Mouse (Mus musculus): ENCODE measurements around the gene Mapk12. TPM values are rescaled to one million over a fixed set of nuclear protein-coding genes. Genes with fewer than 3 reads are reported as not detected.

The Mapk12 gene
- polyA plus RNA-seq, 1 experiment from 2014 or later: 19.1 TPM

DNA sequence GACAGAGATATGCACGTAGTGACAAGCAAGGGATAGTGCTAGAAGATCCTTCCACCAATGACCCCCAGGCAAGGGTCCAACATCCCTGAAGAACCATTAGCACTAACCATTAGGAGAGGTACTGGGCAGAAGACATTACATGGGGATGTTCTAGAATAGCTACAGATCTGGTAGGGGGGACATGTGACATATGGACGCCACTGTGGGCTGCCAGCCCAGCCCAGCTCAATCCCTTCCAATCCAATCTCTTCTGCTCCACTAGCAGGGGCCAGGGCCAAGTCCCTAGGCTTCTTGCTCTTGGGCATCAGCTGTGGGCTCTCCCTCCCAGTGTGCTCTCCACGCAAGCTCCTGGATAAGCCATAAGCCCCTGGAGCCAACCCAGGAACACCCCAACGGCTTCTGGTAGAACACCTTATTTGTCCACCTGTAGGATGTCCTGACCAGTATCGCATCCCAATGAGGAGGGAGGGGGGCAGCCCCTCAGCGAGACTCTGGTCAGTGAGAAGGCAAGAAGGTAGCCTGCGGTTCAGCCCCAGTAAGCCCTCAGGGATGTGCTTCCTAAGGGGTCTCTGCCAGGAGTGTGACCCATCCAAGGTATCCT, 37.9 kb upstream of the Mapk12 start:
- Histone ChIP-seq H3K27me3 (no peaks in the 10 kb centered on the region), H3K36me3 (no peaks in the 10 kb centered on the region), H3K4me1 (replicated peaks) (peaks cover 83% of the 10 kb centered on the region), H3K4me3 (peak overlapping the region; percentile 79), H3K4me2 (peak overlapping the region; percentile 94), H3K9ac (peak overlapping the region; percentile 80; the same call in 1 of the 2 replicates), H3K9me3 (replicated peaks) (no peaks in the 10 kb centered on the region), H3K27ac (peak overlapping the region; percentile 92)
- WGBS: 55% methylated on average over 7 of the region's 7 CpGs
- no peak for ATAC-seq (replicated peaks; ENCODE audit: insufficient number of reproducible peaks, insufficient read depth, low FRiP score, low read depth)

DNA sequence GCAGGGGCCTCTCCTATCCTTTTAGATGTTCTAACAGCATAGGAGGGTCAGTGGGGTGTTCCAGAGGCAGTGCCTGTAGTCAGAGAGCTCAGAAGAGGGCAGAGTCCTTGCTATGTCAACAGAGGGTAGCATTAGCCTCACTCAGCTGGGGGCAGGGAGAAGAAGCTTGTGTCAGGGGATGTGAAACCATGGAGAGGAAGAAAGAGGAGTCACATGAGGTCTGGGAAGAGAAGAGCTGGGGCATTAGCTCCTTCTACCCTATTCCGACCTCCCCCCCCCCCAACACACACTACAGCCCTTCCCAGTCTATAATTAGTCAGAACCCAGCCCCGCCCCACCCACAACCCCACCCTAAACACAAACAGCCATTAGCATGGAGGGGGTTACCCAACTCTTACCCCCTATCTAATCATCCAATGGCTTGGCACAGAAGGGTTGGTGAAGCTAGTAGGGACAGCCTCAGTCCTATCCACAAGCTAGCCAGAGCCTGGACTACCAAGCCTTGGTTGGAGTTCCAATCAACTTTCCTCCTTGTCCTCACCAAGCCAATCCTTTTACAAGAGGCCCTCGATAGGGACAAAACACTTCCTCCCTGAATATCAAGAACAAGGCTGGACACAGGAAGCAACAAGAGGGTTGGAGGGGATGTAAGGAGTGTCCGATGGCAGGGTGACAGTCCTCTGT, 37.2 kb upstream of the Mapk12 start:
- Histone ChIP-seq H3K4me3 (peak overlapping the region; percentile 12; the same call in 1 of the 2 replicates), H3K36me3 (no peaks in the 10 kb centered on the region), H3K27me3 (no peaks in the 10 kb centered on the region), H3K4me2 (peak overlapping the region; percentile 94), H3K4me1 (replicated peaks) (peaks cover 90% of the 10 kb centered on the region), H3K9ac (no peak overlapping the region), H3K27ac (peak overlapping the region; percentile 92), H3K9me3 (replicated peaks) (no peaks in the 10 kb centered on the region)
- 44% methylated on average over 4 of the region's 4 CpGs for WGBS
- no peak for ATAC-seq (replicated peaks; ENCODE audit: insufficient number of reproducible peaks, insufficient read depth, low FRiP score, low read depth)

DNA sequence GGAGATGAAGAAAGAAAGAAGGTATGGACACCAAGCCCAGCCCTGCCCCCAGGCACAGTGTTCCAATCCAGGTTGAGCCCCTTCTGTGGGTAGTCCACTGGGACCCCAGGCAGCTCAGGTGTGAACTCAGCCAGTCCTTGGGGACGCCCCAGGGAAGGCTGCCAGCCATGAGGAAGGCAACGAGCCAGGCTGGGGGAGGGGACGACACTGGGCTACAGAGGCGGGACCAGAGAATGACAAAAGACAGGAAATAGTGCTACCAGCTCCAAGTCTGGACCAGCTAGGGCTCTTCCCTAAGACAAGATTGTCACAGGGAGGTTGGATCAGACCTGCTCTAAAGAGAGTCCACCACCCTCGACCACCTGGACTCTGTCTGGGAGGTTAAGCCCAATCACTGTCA, 36.6 kb upstream of the Mapk12 start:
- 0 out of 2 replicates have a peak overlapping the region, but pooled peaks have one; percentile 1 for H3K9ac ChIP-seq
- no peaks in the 10 kb centered on the region for H3K9me3 ChIP-seq (replicated peaks)
- 9% methylated on average over 5 of the region's 5 CpGs for WGBS
- ATAC-seq (replicated peaks; ENCODE audit: insufficient number of reproducible peaks, insufficient read depth, low FRiP score, low read depth): peak; percentile 23; the same call in 1 of the 2 replicates
- H3K27ac ChIP-seq: peak overlapping the region; percentile 92
- peaks cover 90% of the 10 kb centered on the region for H3K4me1 ChIP-seq (replicated peaks)
- H3K4me2 ChIP-seq: peak overlapping the region; percentile 94
- peak overlapping the region; percentile 12 for H3K4me3 ChIP-seq
- H3K27me3 ChIP-seq: no peaks in the 10 kb centered on the region
- H3K36me3 ChIP-seq: no peaks in the 10 kb centered on the region

GRCm38 (mm10) chr15:89175411-89176155, 35.1 kb upstream of the Mapk12 start:
- 58% methylated on average over 13 of the region's 13 CpGs for WGBS
- Histone ChIP-seq H3K27ac (peak overlapping the region; percentile 33; the same call in 1 of the 2 replicates), H3K9me3 (replicated peaks) (no peaks in the 10 kb centered on the region), H3K36me3 (no peaks in the 10 kb centered on the region), H3K9ac (no peak overlapping the region), H3K27me3 (no peaks in the 10 kb centered on the region), H3K4me2 (no peak overlapping the region), H3K4me3 (no peak overlapping the region), H3K4me1 (replicated peaks) (peaks cover 92% of the 10 kb centered on the region)
- no peak for ATAC-seq (replicated peaks; ENCODE audit: insufficient number of reproducible peaks, insufficient read depth, low FRiP score, low read depth)

DNA sequence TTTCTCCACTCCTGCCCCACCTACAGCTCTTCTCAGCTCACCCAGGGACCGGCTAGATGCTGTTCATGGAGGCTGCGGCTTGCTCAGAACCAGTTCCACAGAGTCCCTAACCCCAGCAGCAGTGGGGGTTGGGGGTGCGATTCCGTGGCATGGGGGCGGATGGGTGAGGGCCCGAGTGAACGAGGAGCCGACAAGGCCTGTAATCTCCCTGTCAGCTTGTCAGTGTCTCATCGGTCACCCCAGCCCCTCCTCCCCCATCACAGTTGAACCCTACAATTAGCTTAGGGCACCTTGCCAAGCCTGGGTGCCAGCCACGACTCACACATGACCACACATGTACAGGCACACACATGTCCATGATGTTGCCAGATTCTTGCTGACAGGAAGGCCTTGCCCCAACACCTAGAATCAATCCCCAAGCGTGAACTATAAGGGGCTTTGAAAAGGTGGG, 34.4 kb upstream of the Mapk12 start:
- Histone ChIP-seq H3K4me1 (replicated peaks) (peaks cover 98% of the 10 kb centered on the region), H3K4me2 (no peak overlapping the region), H3K9me3 (replicated peaks) (no peaks in the 10 kb centered on the region), H3K4me3 (no peak overlapping the region), H3K36me3 (no peaks in the 10 kb centered on the region), H3K27me3 (no peaks in the 10 kb centered on the region), H3K27ac (0 out of 2 replicates have a peak overlapping the region, but pooled peaks have one; percentile 33), H3K9ac (no peak overlapping the region)
- 49% methylated on average over 11 of the region's 11 CpGs for WGBS
- no peak for ATAC-seq (replicated peaks; ENCODE audit: insufficient number of reproducible peaks, insufficient read depth, low FRiP score, low read depth)

DNA sequence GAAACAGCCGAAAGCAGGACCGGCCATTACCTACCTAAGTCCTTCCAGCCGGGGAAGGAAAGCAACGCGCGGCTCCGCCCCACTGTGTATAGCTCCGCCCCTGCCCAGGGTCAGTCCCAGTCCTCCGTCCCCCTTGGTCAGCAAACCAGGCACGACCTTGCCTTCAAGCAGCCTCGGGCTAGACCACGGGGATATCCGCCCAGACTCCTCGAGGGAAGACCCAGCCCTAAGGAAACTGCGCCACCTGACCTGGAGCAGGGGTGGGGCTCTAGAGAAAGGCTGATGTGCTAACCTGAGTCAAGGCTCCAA, 33.4 kb upstream of the Mapk12 start:
- peak overlapping the region; percentile 50; the same call in 1 of the 2 replicates for H3K27ac ChIP-seq
- ATAC-seq (replicated peaks; ENCODE audit: insufficient number of reproducible peaks, insufficient read depth, low FRiP score, low read depth): 0 out of 2 replicates have a peak, but pooled peaks have one; percentile 16
- 3% methylated on average over 15 of the region's 15 CpGs for WGBS

DNA sequence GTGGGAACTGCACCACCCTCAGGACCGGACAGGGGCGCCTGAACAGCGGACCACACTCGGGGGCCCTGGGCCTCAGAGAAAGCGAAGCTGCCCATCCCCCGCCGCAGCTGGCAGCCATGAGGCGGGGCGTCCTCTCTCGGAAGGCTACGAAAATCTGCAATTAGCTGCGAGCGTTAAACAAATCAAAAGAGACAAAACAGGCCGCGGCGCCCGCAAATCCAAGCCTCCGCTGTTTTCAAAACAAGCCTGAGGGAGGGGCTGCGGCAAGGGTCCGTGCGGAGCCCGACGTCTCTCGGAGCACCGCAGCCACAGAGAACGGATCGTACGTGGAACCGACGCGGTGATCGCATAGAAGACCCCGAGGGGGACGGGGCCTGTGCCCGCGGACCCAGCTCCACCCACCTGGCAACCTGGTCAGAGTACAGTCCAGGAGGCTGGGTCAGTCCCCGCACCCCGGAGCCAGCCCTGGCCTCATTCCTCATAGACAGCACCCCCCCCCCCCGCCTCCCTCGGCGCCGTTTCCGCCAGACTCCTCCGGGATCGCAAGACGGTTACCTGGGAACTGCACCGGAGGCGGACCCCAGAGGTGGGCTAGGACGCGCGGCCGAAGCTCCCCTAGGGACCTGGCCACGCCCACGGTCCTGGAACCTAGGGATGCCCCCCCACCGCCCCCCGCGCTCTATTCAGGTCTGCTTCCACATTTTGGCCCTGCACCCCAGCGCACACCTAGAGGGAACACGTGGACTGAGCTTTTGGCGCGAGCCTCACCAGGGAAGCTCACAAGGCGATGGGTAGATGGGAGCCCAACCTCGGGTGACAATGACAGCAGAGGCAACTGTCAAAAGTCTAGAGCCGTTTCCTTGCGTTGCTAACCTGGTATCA, 32.8 kb upstream of the Mapk12 start:
- H3K27me3 ChIP-seq: no peaks in the 10 kb centered on the region
- ATAC-seq (replicated peaks; ENCODE audit: insufficient number of reproducible peaks, insufficient read depth, low FRiP score, low read depth): no peak
- H3K4me2 ChIP-seq: peak overlapping the region; percentile 97
- H3K9ac ChIP-seq: peak overlapping the region; percentile 67
- H3K4me1 ChIP-seq (replicated peaks): peaks cover 98% of the 10 kb centered on the region
- H3K36me3 ChIP-seq: no peaks in the 10 kb centered on the region
- WGBS: under 1% methylated on average over 63 of the region's 65 CpGs
- H3K27ac ChIP-seq: peak overlapping the region; percentile 50
- H3K9me3 ChIP-seq (replicated peaks): no peaks in the 10 kb centered on the region
- H3K4me3 ChIP-seq: peak overlapping the region; percentile 59

More for the DNA sequence above, 33.4 kb upstream of the Mapk12 start:
- Histone ChIP-seq H3K36me3 (no peaks in the 10 kb centered on the region), H3K4me1 (replicated peaks) (peaks cover 99% of the 10 kb centered on the region), H3K4me2 (peak overlapping the region; percentile 97), H3K4me3 (peak overlapping the region; percentile 59), H3K9ac (peak overlapping the region; percentile 67), H3K27me3 (no peaks in the 10 kb centered on the region), H3K9me3 (replicated peaks) (no peaks in the 10 kb centered on the region)

GRCm38 (mm10) chr15:89172276-89172935, 31.9 kb upstream of the Mapk12 start:
- H3K4me3 ChIP-seq: peak overlapping the region; percentile 59
- H3K9me3 ChIP-seq (replicated peaks): no peaks in the 10 kb centered on the region
- H3K4me1 ChIP-seq (replicated peaks): peaks cover 94% of the 10 kb centered on the region
- peak overlapping the region; percentile 97 for H3K4me2 ChIP-seq
- WGBS: 46% methylated on average over 17 of the region's 17 CpGs
- H3K27me3 ChIP-seq: no peaks in the 10 kb centered on the region
- no peak for ATAC-seq (replicated peaks; ENCODE audit: insufficient number of reproducible peaks, insufficient read depth, low FRiP score, low read depth)
- H3K27ac ChIP-seq: peak overlapping the region; percentile 50
- H3K36me3 ChIP-seq: peaks cover 8% of the 10 kb centered on the region; the same call in 1 of the 2 replicates
- H3K9ac ChIP-seq: peak overlapping the region; percentile 67; the same call in 1 of the 2 replicates

DNA sequence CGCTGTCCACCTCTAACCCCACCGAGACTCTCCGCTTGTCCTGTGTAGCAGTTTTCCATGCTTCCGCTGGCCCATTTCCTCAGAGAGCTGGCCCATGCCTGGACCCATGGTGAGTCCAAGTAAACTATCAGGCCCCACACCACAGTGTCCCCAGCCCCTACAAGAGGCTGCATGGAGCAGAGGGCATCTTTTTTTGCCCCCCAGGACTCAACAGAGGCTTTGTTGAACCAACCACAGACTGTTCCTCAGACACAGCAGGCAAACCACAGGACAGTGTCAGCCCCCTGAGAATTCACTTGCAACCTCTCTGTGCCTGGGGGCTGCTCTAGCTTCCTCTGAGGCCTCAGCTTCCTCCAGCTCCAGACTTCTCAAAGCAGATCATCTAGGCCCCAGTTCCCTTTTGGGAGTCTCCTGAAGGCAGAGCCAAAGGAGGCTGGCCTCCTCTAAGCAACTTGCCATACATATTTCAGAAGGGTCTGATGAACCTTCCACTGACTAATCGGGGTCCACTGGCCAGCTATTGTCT, 31.1 kb upstream of the Mapk12 start:
- peak overlapping the region; percentile 35; the same call in 1 of the 2 replicates for H3K27ac ChIP-seq
- H3K4me3 ChIP-seq: no peak overlapping the region
- H3K9ac ChIP-seq: no peak overlapping the region; the same call in 1 of the 2 replicates
- H3K4me1 ChIP-seq (replicated peaks): peaks cover 85% of the 10 kb centered on the region
- H3K27me3 ChIP-seq: no peaks in the 10 kb centered on the region
- WGBS: 87% methylated on average over 5 of the region's 5 CpGs
- no peaks in the 10 kb centered on the region for H3K9me3 ChIP-seq (replicated peaks)
- peaks cover 17% of the 10 kb centered on the region for H3K36me3 ChIP-seq
- ATAC-seq (replicated peaks; ENCODE audit: insufficient number of reproducible peaks, insufficient read depth, low FRiP score, low read depth): no peak
- no peak overlapping the region for H3K4me2 ChIP-seq

- H3K27ac ChIP-seq: peak overlapping the region; percentile 94
- peak; percentile 19; the same call in 1 of the 2 replicates for ATAC-seq (replicated peaks; ENCODE audit: insufficient number of reproducible peaks, insufficient read depth, low FRiP score, low read depth)
- peaks cover 32% of the 10 kb centered on the region for H3K36me3 ChIP-seq
- no peaks in the 10 kb centered on the region for H3K27me3 ChIP-seq
- whole genome bisulfite sequencing: 21% methylated on average over 3 of the region's 3 CpGs
- H3K4me2 ChIP-seq: peak overlapping the region; percentile 54
- H3K9ac ChIP-seq: 0 out of 2 replicates have a peak overlapping the region, but pooled peaks have one; percentile 9
- no peak overlapping the region for H3K4me3 ChIP-seq
- H3K4me1 ChIP-seq (replicated peaks): peaks cover 71% of the 10 kb centered on the region
- no peaks in the 10 kb centered on the region for H3K9me3 ChIP-seq (replicated peaks)
Observed at GRCm38 (mm10) chr15:89170102-89170501, 29.6 kb upstream of the Mapk12 start.
